Mouse (Mus musculus) kidney, postnatal 25 days (tissue): ENCODE measurements at regions not wholly inside any gene's neighbourhood (a gene's known extent, or its start where the extent isn't known, plus 50 kb on each side); places are given as distances from the start of the nearest gene placed in this dataset.
A peak's percentile ranks its signal among the peaks of the same experiment; 100 is the strongest.
"Not testable (repeated sequence)": the region's sequence is repeated elsewhere in the genome, so short reads cannot be mapped to it uniquely, and the experiment has no call there.

Experiments
- DNase-seq, 2 experiments: peaks; one replicate each; pipeline ENCODE4 v3.0.0; 2021; ENCODE audit warnings: mixed read lengths in 2 of 2

GRCm38 (mm10) chr3:29024851-29025250, 57.0 kb upstream of the Egfem1 start:
- not testable (repeated sequence) for DNase-seq

- DNase-seq, result no peak
Observed at GRCm38 (mm10) chr3:29027726-29028125, 54.1 kb upstream of the Egfem1 start.

GRCm38 (mm10) chr3:29030791-29031190, 51.0 kb upstream of the Egfem1 start:
- DNase-seq, result no peak

- peak; percentile 39 to 46 for DNase-seq
Observed at GRCm38 (mm10) chr3:29031811-29032210, 50.0 kb upstream of the Egfem1 start.
